Mouse (Mus musculus) midbrain, embryonic 11.5 days (tissue): ENCODE results near the gene Mrpl42. TPM values are rescaled to one million over a fixed set of nuclear protein-coding genes. Genes with fewer than 3 reads are reported as not detected.
A peak's percentile ranks its signal among the peaks of the same experiment; 100 is the strongest.

Source experiments
- ATAC-seq: fragments of 200-750 bp; cut with Nextera tagmentation; 2 replicates; pipeline ENCODE4 v1.8.0; 2017; ENCODE audit warnings: moderate TSS enrichment, moderate library complexity; ENCODE audit not compliant: low FRiP score
- DNase-seq: peaks from one replicate; pipeline ENCODE4 v3.0.0; 2015; ENCODE audit warnings: low spot score; ENCODE audit errors: missing footprints
- H3K27ac ChIP-seq: fragments of 300-500 bp; sonication (generic); 2 replicates; pipeline ENCODE4 v1.5.1; 2014; ENCODE audit warnings: low read depth, low read length
- H3K27me3 ChIP-seq: fragments of 300-500 bp; sonication (generic); 2 replicates; pipeline ENCODE4 v1.6.1; 2014; ENCODE audit warnings: mild to moderate bottlenecking, low read length, moderate library complexity, mixed read lengths; ENCODE audit not compliant: control insufficient read depth, insufficient read depth
- H3K36me3 ChIP-seq: fragments of 300-500 bp; sonication (generic); 2 replicates; pipeline ENCODE4 v1.6.1; 2014; ENCODE audit warnings: mild to moderate bottlenecking, low read length, moderate library complexity, mixed read lengths; ENCODE audit not compliant: control insufficient read depth, insufficient read depth
- H3K4me1 ChIP-seq: fragments of 300-500 bp; sonication (generic); 2 replicates; pipeline ENCODE4 v1.6.1; 2014; ENCODE audit warnings: low read length; ENCODE audit not compliant: control insufficient read depth, insufficient read depth
- H3K4me2 ChIP-seq: fragments of 300-500 bp; sonication (generic); 2 replicates; pipeline ENCODE4 v1.6.1; 2014; ENCODE audit warnings: mild to moderate bottlenecking, moderate library complexity
- H3K4me3 ChIP-seq: fragments of 300-500 bp; sonication (generic); 2 replicates; pipeline ENCODE4 v1.5.1; 2014; ENCODE audit warnings: low read depth, low read length
- H3K9ac ChIP-seq: fragments of 300-500 bp; sonication (generic); 2 replicates; pipeline ENCODE4 v1.6.1; 2014; ENCODE audit warnings: low read length
- H3K9me3 ChIP-seq: fragments of 300-500 bp; sonication (generic); 2 replicates; pipeline ENCODE4 v1.6.1; 2016; ENCODE audit warnings: low read length; ENCODE audit not compliant: control insufficient read depth
- WGBS: fragments of 180-500 bp; shearing (Covaris S2); extraction: QIAGEN DNeasy Blood & Tissue Kit; methylation state at CpG from one replicate; pipeline ENCODE4 v1.1.7; 2014; 5-methylcytosine and 5-hydroxymethylcytosine counted together
- polyA plus RNA-seq: library from polyadenylated mRNA; unstranded; fragments of >200 nt; fragmentation: Nextera tagmentation; extraction: Ambion mirVana; gene quantifications from 2 replicates; pipeline ENCODE4 v1.2.1, GENCODE M21; 2014

Mrpl42 gene
- polyA plus RNA-seq, 1 experiment from 2014 or later: 343 TPM

GRCm38 (mm10) chr10:95471889-95472547 lies 29.7 kb downstream of the Mrpl42 start:
- 92% methylated on average over 11 of the region's 11 CpGs for WGBS
- no peaks in the 10 kb centered on the region for H3K36me3 ChIP-seq
- H3K9ac ChIP-seq: no peak overlapping the region
- H3K9me3 ChIP-seq: no peaks in the 10 kb centered on the region
- no peak for DNase-seq
- no peaks in the 10 kb centered on the region for H3K4me1 ChIP-seq
- no peaks in the 10 kb centered on the region for H3K27me3 ChIP-seq
- H3K4me3 ChIP-seq: no peak overlapping the region
- H3K4me2 ChIP-seq: no peak overlapping the region
- no peak for ATAC-seq
- H3K27ac ChIP-seq: no peak overlapping the region

GRCm38 (mm10) chr10:95471186-95471585 lies 30.6 kb downstream of the Mrpl42 start:
- H3K27me3 ChIP-seq: no peaks in the 10 kb centered on the region
- WGBS: 85% methylated on average over 3 of the region's 3 CpGs
- no peak overlapping the region for H3K4me3 ChIP-seq
- ATAC-seq (no peak), DNase-seq (no peak)
- H3K4me2 ChIP-seq: no peak overlapping the region
- H3K9ac ChIP-seq: no peak overlapping the region
- H3K9me3 ChIP-seq: no peaks in the 10 kb centered on the region
- no peak overlapping the region for H3K27ac ChIP-seq
- no peaks in the 10 kb centered on the region for H3K36me3 ChIP-seq
- H3K4me1 ChIP-seq: no peaks in the 10 kb centered on the region

GRCm38 (mm10) chr10:95468894-95469293 lies 32.8 kb downstream of the Mrpl42 start:
- Histone ChIP-seq H3K9ac (no peak overlapping the region), H3K36me3 (no peaks in the 10 kb centered on the region), H3K4me2 (no peak overlapping the region), H3K9me3 (no peaks in the 10 kb centered on the region), H3K4me3 (no peak overlapping the region), H3K27me3 (no peaks in the 10 kb centered on the region), H3K4me1 (no peaks in the 10 kb centered on the region), H3K27ac (no peak overlapping the region)
- WGBS: 69% methylated on average over 4 of the region's 4 CpGs
- DNase-seq (no peak), ATAC-seq (no peak)

- Histone ChIP-seq H3K9ac (no peak overlapping the region), H3K27ac (no peak overlapping the region), H3K27me3 (no peaks in the 10 kb centered on the region), H3K9me3 (no peaks in the 10 kb centered on the region), H3K4me1 (no peaks in the 10 kb centered on the region), H3K4me3 (no peak overlapping the region), H3K36me3 (no peaks in the 10 kb centered on the region), H3K4me2 (no peak overlapping the region)
- 67% methylated on average over 4 of the region's 4 CpGs for WGBS
- no peak for DNase-seq
- no peak for ATAC-seq
Measured at GRCm38 (mm10) chr10:95465485-95465896, 36.2 kb downstream of the Mrpl42 start.

GRCm38 (mm10) chr10:95464527-95464926 lies 37.2 kb downstream of the Mrpl42 start:
- DNase-seq (no peak), ATAC-seq (peak; percentile 11; the same call in 1 of the 2 replicates)
- Histone ChIP-seq H3K27me3 (no peaks in the 10 kb centered on the region), H3K4me1 (no peaks in the 10 kb centered on the region), H3K4me2 (no peak overlapping the region), H3K4me3 (no peak overlapping the region), H3K36me3 (no peaks in the 10 kb centered on the region), H3K27ac (no peak overlapping the region), H3K9ac (no peak overlapping the region), H3K9me3 (no peaks in the 10 kb centered on the region)
- 56% methylated on average over 6 of the region's 6 CpGs for WGBS

- H3K4me3 ChIP-seq: no peak overlapping the region
- H3K36me3 ChIP-seq: no peaks in the 10 kb centered on the region
- no peaks in the 10 kb centered on the region for H3K4me1 ChIP-seq
- no peak overlapping the region for H3K9ac ChIP-seq
- no peak overlapping the region for H3K27ac ChIP-seq
- no peaks in the 10 kb centered on the region for H3K27me3 ChIP-seq
- 67% methylated on average over 1 of the region's 1 CpGs for WGBS
- DNase-seq (no peak), ATAC-seq (no peak)
- no peaks in the 10 kb centered on the region for H3K9me3 ChIP-seq
- H3K4me2 ChIP-seq: no peak overlapping the region
Measured at GRCm38 (mm10) chr10:95462231-95462630, 39.5 kb downstream of the Mrpl42 start.

GRCm38 (mm10) chr10:95461053-95461553 lies 40.6 kb downstream of the Mrpl42 start:
- Histone ChIP-seq H3K27ac (no peak overlapping the region), H3K4me3 (no peak overlapping the region), H3K9me3 (no peaks in the 10 kb centered on the region), H3K9ac (no peak overlapping the region), H3K4me2 (no peak overlapping the region), H3K4me1 (no peaks in the 10 kb centered on the region), H3K36me3 (no peaks in the 10 kb centered on the region), H3K27me3 (no peaks in the 10 kb centered on the region)
- DNase-seq (no peak), ATAC-seq (no peak)
- 57% methylated on average over 4 of the region's 4 CpGs for WGBS

- WGBS: 92% methylated on average over 9 of the region's 9 CpGs
- no peak overlapping the region for H3K27ac ChIP-seq
- no peak overlapping the region for H3K9ac ChIP-seq
- H3K4me3 ChIP-seq: no peak overlapping the region
- no peaks in the 10 kb centered on the region for H3K4me1 ChIP-seq
- ATAC-seq (no peak), DNase-seq (no peak)
- no peaks in the 10 kb centered on the region for H3K36me3 ChIP-seq
- H3K27me3 ChIP-seq: no peaks in the 10 kb centered on the region
- H3K4me2 ChIP-seq: no peak overlapping the region
- no peaks in the 10 kb centered on the region for H3K9me3 ChIP-seq
Measured at GRCm38 (mm10) chr10:95458050-95458806, 43.5 kb downstream of the Mrpl42 start.

GRCm38 (mm10) chr10:95457367-95458049 lies 44.2 kb downstream of the Mrpl42 start:
- DNase-seq (no peak), ATAC-seq (no peak)
- H3K27me3 ChIP-seq: no peaks in the 10 kb centered on the region
- H3K4me3 ChIP-seq: no peak overlapping the region
- H3K9ac ChIP-seq: no peak overlapping the region
- 89% methylated on average over 8 of the region's 8 CpGs for WGBS
- H3K9me3 ChIP-seq: no peaks in the 10 kb centered on the region
- H3K36me3 ChIP-seq: no peaks in the 10 kb centered on the region
- H3K27ac ChIP-seq: no peak overlapping the region
- no peaks in the 10 kb centered on the region for H3K4me1 ChIP-seq
- H3K4me2 ChIP-seq: no peak overlapping the region
